Mouse (Mus musculus): ENCODE results near the gene Chtf18.

GRCm38 (mm10) chr17:25716711-25717637, 10.2 kb downstream of the Chtf18 start, which contains the start of gene Gng13:
- TF ChIP-seq POLR2A (IDR thresholded peaks at IDR 0.05; ENCODE audit: extremely low read depth, insufficient read depth, low read length) = no peak
- no peak for TF ChIP-seq CTCF (IDR thresholded peaks at IDR 0.05; ENCODE audit: low read depth, low read length)

Data from liver, adult 2 months (tissue).